Mouse (Mus musculus): ENCODE measurements at regions not wholly inside any gene's neighbourhood (a gene's known extent, or its start where the extent isn't known, plus 50 kb on each side); places are given as distances from the start of the nearest gene placed in this dataset.

GRCm38 (mm10) chr11:17620462-17621248 is 333.0 kb downstream of the Etaa1 start:
- no peak for DNase-seq (ENCODE audit: low spot score in 2 of 2)

GRCm38 (mm10) chr11:17629541-17630171 is 324.0 kb downstream of the Etaa1 start:
- DNase-seq (ENCODE audit: low spot score in 2 of 2) = no peak

DNA sequence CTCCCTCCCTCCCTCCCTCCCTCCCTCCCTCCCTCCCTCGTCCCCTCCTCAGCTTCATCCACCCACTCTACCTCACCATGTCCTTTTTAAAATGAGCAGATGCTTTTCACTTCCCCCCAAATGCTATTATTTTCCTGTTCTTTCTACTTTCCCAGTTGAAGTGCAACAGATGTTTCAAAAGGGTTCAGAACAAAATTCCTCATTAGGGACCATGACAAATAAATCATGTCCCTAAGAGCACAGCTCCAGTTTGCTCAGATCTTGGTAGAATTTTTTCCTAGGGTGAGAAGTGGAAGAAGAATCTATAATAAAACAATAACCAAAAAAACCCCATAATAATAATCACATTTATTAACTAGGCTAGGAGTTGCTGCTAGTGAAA is 323.5 kb downstream of the Etaa1 start:
- DNase-seq (ENCODE audit: low spot score in 2 of 2) = no peak

- no peak for DNase-seq (ENCODE audit: low spot score in 2 of 2)
Measured at GRCm38 (mm10) chr11:17637158-17637557, 316.5 kb downstream of the Etaa1 start.

DNA sequence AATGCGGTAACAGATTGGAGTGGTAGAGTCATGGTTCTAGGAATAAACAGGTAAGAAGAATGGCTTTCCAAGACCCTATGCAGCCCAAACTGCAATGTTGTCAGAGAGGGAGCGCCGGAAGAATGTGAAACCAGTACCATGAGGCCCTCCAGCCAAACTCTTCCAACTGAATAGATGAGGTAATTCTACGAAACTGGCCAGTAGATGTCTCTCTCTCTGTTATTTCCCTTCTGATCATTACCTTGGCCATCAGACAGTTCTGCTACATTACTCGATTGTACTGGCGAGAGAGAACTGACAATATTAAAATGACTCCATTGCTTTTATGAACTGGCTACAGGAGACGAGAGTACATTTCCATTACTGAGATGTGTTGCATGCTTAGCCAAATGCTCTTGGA is 313.8 kb downstream of the Etaa1 start:
- no peak for DNase-seq (ENCODE audit: low spot score in 2 of 2)

GRCm38 (mm10) chr11:17647441-17647840 is 306.2 kb downstream of the Etaa1 start:
- DNase-seq (ENCODE audit: low spot score in 2 of 2) = no peak

GRCm38 (mm10) chr11:17651389-17652156 is 302.1 kb downstream of the Etaa1 start:
- DNase-seq (ENCODE audit: low spot score in 2 of 2) = no peak

GRCm38 (mm10) chr11:17655840-17656239 is 297.8 kb downstream of the Etaa1 start:
- DNase-seq (ENCODE audit: low spot score in 2 of 2) = no peak

DNA sequence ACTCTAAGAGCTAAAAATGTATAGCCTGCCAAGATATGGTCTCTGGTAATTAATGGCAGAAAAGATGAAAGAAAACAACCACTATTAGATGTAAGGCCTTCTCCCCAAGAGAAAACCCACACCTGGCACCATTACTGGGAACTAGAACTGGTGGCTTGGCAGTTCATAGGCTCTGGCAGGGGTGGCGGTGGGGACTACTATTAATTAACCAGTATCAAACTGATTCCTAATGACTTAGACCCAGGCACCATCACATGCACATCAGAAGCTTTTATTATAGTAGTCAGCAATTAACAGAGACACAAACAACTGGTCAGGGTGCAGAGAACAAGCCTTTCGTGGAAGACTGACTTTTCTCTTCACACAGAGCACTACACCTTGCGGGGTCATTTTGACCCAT is 296.0 kb downstream of the Etaa1 start:
- no peak for DNase-seq (ENCODE audit: low spot score in 2 of 2)

GRCm38 (mm10) chr11:17658289-17658688 is 295.4 kb downstream of the Etaa1 start:
- no peak for DNase-seq (ENCODE audit: low spot score in 2 of 2)

- DNase-seq (ENCODE audit: low spot score in 2 of 2) = no peak
Measured at GRCm38 (mm10) chr11:17658717-17659116, 295.0 kb downstream of the Etaa1 start.

GRCm38 (mm10) chr11:17663893-17664292 is 289.8 kb downstream of the Etaa1 start:
- no peak for DNase-seq (ENCODE audit: low spot score in 2 of 2)

DNA sequence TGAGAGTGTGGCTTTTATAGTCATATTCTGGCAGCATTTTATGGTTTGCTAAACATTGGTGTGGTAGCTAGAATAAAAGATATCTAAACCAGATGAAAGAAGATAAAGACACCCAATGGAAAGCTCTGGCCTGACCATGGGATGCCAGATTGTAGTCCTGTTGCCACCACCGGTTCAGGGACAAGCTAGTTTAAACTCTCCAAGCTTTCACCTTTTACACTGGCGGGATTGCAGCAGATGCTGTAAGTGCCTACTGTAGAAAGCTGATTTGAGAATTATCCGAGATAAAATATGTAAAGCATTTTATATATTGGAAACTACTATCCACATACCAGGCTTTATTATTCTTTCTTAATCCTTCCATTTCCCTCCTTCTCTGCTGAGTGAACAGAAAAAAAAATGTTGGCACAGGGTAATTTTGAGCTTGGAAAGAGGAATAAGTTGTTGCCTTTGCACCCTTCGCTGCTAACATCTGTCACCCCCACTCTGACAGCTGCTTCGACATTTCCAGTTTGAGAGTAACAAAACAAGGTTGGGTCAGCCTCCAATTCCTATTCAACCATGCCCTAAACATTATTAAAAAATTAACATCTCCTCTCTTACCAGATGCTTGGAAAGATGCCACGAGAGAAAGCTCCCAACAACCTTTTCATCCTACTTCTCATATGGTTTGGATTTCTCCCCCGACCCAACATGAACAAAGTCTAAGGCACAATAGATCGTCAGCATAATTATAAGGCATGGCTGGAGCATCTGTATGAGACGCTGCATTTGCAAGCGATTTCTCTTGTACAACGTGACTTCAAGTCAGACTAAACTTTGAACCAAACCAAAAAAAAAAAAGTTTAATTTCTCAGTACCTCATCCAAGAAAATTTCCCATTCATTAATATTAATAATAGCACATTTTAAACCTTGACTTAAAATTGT is 287.8 kb downstream of the Etaa1 start:
- DNase-seq (ENCODE audit: low spot score in 2 of 2) = no peak

GRCm38 (mm10) chr11:17680998-17681397 is 272.7 kb downstream of the Etaa1 start:
- DNase-seq (ENCODE audit: low spot score in 2 of 2) = no peak

DNA sequence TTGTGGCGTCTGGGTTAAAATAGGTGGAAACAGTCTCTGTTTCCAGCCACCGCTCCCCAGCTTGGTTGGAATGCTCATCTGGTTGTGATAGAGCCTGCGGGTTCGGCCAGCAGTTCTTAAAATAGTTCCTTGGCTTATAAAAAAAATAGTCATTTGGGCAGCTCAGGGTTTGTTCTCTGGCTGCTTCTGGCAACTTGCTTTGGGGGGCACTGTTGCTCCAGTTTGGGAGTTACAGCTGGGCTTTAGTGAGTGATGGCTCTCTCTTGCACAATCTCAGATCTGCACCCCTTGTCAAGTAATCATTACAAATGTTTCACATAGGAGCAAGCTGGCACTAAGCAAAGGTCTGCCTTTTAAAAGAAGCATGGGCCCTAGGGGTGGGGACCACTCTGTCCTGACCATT is 268.0 kb downstream of the Etaa1 start:
- DNase-seq (ENCODE audit: low spot score in 2 of 2) = peak in 1 of 2 experiments; percentile 24

DNA sequence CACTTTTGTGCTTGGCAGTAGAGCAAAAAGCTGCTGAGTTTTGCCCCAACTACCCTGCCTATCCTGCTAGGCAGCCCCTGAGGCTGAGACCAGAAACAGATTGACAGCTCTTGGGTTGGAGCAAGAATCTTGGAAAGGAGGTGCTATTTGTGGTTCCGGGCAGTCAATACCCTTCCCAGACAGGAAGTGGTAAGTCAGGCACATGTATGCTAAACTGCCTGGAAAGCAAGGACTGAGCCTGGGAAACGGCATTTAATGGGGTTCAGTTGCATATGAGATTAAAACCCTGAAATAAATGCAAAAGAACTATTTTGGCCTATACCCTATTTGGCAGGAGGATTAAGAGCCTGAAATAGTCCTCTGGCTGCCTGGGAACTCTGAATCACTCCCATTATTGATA is 266.9 kb downstream of the Etaa1 start:
- DNase-seq (ENCODE audit: low spot score in 2 of 2) = no peak

GRCm38 (mm10) chr11:17694145-17694544 is 259.5 kb downstream of the Etaa1 start:
- no peak for DNase-seq (ENCODE audit: low spot score in 2 of 2)

GRCm38 (mm10) chr11:17708769-17709168 is 244.9 kb downstream of the Etaa1 start:
- no peak for DNase-seq (ENCODE audit: low spot score in 2 of 2)

- DNase-seq (ENCODE audit: low spot score in 2 of 2) = no peak
Measured at GRCm38 (mm10) chr11:17722051-17722450, 231.6 kb downstream of the Etaa1 start.

- DNase-seq (ENCODE audit: low spot score in 2 of 2) = no peak
Measured at GRCm38 (mm10) chr11:17727258-17728034, 226.2 kb downstream of the Etaa1 start.
